Mouse (Mus musculus) testis, postnatal 14 days (tissue): Measurements from ENCODE around the gene Pla2g15.
"Not testable (repeated sequence)": the region's sequence is repeated elsewhere in the genome, so short reads cannot be mapped to it uniquely, and the experiment has no call there.

Experiments
- DNase-seq: peaks from one replicate; pipeline ENCODE4 v3.0.0; 2021; ENCODE audit warnings: low spot score

Gene Pla2g15

DNA sequence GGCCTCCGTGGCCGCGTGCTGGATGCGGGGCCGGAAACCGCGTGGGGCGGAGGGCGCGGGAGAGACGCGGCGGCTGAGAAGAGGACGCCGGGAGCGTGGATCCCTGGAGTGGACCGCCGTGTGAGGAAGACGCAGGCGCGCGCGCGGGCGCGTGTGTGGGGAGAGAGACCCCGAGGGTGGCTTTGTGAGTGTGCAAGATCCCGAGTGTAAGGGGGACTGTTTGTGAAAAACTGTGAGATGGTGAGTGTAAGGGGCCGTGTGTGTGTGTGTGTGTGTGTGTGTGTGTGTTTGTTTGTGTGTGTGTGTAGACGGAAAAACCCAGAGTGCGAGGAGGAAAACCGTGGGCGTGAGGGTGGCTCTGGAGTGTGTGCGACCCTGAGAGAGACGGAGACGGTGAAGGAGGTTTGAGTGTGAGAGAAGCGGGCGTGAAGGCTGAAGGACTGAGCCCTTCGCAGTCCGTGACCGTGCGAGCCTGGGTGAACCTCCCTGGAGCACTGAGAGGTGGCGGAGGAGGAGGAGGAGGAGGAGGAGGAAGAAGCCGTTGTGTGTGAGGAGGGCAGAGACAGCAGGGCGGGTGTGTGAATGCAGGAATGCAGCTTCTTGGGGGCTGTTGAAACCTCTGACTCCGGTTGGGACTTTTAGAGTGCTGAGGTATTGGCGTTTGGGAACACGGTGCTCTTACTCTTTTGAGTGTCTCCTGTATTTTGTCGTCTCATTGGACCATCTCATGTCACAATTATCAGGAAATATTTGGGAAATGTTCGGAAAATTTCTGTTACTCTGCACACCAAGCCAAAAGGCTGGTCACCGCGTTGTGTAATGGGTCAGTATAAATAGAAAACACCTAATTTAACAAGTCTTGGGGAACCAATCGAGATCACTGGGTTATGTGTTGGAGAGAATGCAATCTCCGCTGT is 19.1 kb downstream of the Pla2g15 start:
- DNase-seq, result peak; percentile 66

DNA sequence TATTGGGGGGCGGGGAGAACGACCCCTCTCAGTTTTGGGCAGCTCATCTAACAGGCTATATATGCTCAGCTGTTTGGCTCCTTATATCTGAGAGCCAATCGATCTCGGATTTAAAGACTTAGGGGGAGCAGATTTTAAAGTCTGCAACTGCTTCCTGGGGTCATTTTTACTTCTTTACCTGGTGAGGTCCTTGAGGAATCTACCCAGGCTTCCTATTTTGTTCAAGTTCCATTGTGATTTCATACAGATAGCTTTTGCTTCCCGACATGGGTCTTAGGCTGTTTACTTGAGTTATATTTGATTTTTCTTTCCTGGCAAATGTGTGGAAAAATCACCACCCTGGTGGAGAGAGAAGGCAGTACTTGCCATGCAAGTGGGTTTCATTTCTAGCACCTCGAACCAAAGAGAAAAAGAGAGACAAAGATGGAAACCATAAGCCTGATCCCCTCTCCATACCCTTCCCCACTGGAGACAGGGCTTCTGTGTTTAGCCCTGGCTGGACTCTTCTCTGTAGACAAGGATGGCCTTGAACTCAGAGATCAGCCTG is 19.8 kb downstream of the Pla2g15 start:
- no peak for DNase-seq

DNA sequence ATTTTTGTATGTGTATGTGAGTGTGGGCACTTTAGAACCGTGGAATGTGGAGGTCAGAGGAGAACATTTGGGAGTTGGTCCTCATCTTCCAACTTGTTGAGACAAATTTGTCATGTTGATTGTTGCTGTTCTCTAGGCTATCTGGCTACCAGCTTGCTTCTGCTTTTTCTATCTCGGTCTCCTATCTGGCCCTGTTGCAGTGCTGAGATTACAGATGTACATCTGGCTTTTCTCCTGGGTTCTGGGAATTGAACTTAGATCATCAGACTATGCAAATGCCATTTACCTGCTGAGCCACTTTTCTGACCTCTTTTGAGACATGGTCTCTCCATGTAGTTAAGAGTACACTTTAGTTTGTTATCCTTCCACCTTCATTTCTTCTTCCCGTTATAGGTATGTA is 23.4 kb downstream of the Pla2g15 start:
- no peak for DNase-seq

DNA sequence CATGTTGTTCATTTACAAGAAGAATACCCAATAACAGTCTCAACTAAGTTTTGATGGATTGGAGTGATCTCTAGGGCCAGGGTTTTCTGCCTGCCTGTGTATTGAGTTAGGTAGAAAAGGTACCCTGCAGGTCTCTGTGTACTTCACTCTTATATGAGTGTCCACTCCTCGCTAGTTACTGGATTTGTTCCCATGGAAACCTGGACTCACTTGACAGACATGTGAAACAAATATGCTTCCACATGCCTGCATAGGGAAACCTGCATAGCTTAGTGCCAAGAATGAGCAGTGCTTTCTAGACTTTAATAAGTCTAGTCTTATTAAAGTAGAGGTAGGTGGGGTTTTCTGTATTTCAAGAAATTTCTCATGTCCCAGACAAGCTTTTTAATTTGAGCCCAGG is 26.7 kb downstream of the Pla2g15 start:
- DNase-seq, result no peak

DNA sequence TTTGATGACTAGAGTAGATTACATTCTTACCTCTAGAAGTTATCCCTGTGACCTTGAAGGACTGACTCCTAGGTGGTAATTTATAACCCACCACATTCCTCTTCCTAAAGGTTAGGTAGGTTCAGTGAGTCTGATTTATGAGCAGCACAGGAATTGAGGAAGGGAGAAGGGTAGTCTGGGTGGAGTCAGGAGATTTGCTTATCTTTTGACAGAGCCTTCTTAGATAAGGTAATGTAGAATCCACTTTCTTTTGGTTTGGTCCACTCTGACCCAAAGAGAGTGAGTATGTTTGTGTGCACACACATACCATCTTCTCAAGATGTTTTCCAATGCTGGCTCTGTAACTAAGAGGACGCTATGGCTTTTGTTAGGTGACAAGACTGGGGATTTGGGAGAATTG is 27.4 kb downstream of the Pla2g15 start:
- no peak for DNase-seq

DNA sequence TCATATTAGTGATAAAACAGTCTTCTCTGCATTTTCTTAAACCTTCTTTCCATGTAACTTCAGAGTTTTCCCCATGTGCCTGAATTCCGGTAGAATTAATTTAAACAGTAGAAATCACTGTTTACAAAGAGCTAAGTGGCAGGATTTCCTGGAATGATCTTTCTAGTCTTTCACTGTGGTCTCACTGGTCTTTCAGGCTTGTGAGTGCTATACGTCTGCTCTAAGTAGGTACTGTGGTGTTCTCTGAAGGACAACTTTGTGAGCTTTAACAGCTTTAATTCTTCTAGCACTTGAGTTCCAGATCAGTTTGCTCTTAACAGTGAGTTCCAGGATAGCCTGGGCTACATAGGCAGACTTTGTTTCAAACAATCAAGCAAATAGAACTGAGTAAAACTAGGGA is 28.2 kb downstream of the Pla2g15 start:
- DNase-seq, result no peak

DNA sequence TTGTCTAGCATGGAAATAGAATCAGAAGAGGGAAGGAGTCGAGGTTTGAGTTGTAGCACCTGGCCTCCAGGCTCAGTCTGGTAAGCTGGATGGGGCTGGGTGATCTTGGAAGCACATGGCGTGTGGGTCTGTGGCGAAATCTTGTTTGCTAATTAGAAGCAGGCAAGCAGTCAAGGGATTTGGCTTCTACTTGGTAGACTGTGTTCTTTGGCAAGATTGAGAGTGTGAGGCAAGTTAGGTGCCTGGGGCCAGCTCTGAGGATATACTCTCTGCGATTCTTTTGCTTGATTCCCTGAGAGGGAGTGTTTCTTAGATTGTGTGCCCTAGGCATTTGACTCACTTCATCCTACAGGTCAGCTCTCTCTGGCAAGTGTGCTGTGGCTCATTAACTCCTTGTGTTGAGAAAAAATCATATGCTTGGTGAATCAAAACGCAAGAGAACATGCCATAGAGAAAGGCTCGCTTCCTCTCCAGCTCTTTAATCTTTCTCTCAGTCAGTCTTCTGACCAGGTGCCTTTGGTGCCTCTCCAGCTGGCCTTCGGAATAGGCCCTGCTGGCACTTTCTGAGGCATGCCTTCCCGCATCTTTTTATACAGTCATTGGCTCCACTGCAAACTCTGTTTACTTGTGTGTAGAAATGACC is 35.5 kb downstream of the Pla2g15 start:
- no peak for DNase-seq

DNA sequence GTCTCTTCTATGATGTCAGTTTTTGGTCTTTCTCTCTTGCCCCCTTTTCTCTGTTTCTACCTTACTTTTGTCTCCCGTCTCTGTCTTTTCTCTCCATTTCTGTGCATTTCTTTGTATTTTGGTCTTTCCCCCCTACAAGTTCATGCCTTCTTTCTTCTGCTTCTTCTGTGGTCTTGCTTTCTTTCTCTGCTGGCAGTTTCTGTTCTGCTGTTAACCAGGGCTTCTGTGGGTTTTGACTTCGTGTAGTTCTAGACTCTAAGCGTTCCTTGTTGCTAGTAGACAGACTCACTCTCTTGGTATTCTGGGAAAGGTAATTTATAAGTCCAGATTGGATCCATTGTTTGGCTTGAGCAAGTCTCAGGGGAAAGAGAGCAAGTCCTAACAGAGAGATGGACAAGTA is 36.2 kb downstream of the Pla2g15 start:
- DNase-seq, result no peak

DNA sequence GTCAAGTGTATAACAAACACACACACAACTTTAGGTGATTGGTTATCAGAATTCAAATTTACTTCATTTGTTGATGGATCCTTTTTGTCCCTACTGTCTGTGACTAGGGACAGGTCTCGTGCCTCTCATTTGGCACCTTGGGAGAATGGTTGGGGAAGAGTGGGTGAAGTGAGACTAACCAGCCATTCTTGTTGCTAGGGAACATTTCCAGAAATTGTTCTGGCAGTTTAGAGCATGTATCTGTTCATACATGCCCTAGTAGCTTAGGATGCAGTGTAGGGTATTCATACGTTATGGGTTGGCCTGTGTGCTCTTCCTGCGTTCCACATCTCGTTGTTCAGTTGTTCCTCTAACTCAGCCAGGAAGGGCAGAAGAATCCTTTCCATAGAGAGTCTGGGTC is 39.0 kb downstream of the Pla2g15 start:
- DNase-seq, result no peak

DNA sequence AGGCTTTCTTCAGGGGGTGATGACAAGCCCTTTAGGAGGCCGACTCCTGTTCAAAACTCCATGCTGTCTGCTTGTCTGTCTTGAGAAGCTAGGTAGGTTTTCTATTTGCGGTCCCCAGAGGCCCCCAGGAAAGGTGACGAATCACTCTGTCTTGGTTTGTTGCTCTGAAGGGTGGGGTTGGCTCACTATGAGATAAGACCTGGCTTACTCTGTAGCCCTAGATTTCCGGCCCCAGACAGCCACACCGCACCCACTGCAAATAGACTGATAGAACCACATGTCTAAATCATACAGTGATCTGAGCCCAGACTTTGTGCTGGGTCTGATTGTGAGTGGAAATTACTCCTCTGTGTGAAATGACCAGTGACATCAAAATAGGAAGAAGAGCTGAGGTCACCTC is 41.4 kb downstream of the Pla2g15 start:
- no peak for DNase-seq

DNA sequence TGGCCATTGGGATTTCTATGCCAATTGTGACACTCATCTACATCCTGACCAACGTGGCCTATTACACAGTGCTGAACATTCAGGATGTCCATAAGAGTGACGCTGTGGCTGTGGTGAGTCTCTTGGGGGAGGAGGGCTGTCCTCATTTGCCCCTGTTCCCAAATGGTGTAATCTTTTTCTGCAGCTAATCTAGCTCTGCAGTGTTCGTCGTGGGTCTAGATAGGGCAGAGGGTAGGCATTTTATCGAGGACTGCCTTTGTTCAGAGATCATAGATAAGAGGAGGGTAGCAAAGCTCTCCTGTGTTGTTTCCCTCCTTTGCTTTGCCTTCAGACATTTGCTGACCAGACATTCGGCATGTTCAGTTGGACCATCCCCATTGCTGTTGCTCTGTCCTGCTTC is 43.0 kb downstream of the Pla2g15 start:
- no peak for DNase-seq

DNA sequence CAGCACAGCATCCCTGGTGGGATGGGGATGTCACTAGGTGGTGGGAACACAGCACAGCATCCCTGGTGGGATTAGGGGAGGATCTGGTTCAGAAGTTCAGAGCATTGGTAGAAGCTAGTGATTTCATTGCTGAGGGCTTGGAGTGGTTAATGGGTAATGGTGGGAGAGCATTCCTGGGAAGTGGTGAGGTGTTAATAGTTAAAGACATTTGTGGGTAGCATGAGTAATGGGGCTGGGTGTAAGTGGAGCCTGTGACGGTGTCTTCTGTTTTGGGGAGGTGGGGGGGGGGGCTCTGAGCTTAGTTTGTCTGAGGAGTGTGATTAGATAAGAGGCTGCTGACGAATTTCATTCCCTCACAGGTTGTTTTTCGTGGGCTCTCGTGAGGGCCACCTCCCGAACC is 43.9 kb downstream of the Pla2g15 start:
- DNase-seq, result no peak

DNA sequence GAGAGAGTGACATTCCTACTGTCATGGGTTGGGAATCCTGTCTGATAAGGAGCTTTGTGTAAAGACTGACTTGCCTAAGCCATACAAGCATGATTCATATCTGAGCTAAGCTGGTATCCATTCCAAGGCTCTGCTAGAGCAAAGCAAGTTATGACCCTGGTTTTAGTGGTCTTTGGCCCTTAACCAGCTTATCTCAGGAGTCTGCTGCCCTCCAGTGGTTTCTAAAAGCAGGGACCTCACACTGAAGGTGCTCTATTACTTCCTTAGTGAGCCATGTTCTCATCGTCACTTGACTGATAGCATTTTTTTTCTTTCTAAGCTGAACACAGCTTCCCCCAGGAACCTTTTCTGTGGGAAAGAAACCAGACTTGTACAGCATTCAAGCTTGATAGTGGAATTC is 48.5 kb downstream of the Pla2g15 start:
- DNase-seq, result no peak

DNA sequence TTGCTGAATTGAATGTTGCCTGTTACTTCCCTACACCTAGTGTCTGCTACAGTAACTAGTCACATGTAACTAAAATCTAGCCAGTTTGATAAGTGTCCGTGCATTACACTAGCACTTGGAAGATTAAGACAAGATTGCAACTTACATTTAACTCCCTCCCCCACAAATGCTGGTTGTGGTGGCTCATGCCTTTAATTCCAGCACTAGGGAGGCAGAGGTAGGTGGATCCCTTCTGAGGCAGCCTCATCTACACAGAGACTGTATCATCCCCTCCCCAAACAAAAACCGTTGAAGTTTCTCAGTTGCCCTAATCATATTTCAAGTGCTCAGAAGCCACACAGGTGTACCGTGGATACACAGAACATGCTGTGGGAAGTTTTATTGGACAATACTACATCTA is 49.4 kb downstream of the Pla2g15 start:
- DNase-seq, result not testable (repeated sequence)

DNA sequence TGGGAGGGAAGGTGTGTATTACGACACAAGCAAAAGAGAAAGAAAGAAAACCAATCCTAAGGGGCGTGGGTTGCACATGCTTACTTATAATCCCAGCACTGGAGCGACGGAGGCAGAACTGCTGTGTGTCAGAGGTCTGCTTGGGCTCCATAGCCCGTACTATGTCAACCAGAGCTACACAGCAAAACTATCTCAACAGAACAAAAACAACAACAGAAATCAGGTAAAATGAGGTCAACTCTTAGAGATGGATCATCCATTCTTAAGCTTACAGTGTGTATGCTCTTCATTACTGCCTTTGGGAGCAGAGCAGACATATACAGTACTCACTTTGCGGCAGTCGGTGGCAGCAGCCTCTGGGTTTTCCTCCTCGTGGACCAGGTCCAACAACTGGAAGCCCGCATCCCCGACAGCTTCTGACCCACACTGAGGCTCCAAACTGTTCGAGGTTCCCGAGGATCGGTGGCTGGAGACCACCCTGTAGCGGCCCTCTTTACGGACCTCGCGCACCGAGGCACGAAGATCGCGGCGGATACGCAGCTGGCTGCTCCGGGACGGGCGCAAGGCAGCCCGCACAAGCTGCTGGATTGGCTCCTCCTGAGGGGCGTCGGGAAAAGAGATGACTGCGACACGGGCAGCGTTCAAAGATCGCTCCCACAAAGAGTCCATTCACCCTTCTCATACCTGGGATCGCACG is 60.0 kb downstream of the Pla2g15 start:
- no peak for DNase-seq

DNA sequence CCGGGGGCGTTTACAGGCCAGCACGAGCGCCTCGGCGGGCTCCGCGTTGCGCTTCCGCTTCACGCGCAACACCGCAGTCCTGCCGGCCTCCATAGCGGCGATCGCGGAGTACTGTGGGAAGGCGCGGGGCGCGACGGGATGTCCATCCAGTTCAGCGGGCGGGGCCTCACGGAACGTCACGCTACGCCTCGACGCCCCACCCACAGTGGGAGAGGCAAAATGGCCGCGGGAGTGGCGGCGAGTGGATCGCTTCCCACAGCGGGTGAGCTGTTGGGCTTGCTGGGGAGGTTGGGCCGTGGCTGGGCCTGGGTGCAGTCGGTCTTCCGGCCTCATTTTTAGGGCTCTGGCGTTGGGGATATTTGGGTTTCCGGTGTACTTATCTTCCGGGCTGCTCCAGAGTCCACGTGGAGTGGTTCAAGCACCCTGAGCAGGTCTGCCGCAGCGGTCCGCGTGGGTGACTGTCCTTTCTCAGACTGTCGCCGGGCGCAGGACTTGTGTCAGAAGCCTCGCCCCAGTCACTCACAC is 60.7 kb downstream of the Pla2g15 start, which contains the start of the genes Slc7a6os and Prmt7:
TSS of gene Slc7a6os (minus strand) at position 115 of the 525 bp plus-strand sequence.
TSS of gene Prmt7 (plus strand) at position 116 of the 525 bp plus-strand sequence.
- DNase-seq, result peak; percentile 97

DNA sequence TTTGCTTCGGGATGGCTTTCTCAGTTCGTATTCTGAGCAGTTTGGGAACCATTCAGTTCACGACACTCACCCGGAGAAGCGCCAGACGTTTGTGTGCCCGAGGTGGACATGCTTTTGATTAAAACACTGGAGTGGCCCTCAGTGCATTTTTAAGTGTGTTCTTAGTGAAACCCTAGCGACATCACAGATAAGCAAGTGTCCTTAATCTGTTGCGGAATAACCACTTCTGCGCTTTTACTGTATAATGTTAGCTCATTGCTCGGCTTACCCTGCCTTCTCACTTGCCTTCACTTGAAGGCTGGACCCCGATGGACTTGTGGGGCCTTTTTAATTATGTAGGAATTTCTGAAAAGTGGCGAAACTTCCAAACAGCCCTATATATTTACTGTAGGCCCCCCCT is 61.2 kb downstream of the Pla2g15 start:
- DNase-seq, result no peak

DNA sequence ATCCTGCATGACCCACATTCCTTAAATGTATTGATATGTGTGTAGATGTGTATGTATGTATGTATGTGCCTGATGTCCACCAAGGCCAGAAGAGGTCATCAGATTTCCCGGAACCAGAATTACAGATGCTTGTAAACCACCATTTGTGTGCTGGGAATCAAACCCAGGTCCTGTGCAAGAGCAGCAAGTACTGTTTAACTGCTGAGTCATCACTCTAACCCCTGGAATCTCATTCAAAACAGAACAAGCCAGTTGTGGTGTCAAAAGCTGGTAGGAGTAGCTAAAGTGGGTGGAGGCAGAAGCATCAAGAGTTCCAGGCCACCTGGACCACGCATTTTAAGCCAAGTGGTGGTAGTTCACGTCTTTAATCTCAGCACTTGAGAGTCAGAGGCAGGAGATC is 63.8 kb downstream of the Pla2g15 start:
- DNase-seq, result no peak
